Mouse (Mus musculus): ENCODE data around the gene Tln1. TPM values are rescaled to one million over a fixed set of nuclear protein-coding genes. Genes with fewer than 3 reads are reported as not detected.
A peak's percentile ranks its signal among the peaks of the same experiment; 100 is the strongest.
"Not testable (repeated sequence)": the region's sequence is repeated elsewhere in the genome, so short reads cannot be mapped to it uniquely, and the experiment has no call there.

The Tln1 gene
- polyA plus RNA-seq (2016; fragmentation: Nextera tagmentation; extraction: Ambion mirVana), result 54.5 and 55.9 TPM in 2 replicates

DNA sequence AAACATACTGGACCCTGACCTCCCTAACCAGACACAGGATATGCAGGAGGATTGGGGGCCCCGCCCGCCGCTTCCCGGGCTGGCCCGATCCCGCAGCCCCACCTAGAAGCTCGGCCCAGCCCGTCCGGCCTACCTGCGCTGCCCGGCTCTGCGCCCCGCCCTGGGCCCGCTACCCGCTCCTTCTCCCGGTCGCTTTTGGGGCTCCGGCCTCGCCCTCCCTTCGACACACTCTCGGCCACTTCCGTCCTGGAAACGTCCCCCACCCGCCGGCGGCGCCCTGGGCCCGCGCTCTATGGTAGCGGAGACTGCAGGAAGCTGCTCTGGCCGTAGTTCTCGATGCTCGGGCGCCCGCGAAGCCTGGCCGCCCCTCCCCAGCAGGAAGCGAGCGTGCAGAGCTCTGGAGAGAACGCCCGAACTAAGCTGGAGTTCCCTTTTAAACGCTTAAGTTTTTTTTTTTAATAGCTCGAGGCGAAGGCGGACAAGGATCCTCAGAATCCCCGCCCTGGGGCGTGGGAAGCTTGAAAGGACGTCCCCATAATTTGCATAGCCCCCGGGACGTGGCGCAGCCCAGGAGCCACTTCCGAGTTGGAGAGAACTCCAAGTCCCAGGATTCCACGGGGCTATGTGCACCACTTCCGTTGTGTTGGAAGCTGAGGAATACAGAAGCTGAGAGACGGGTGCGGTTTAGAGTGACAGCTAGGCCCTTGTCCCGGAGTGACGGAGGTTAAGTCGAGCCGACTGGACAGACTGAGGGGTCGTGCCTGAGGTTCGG, at the start of gene Tln1, which contains the start of gene Creb3:
Gene Tln1 (minus strand): TSS at position 695 of the 772 bp plus-strand sequence.
Gene Creb3 (plus strand): TSS at position 336 of the 772 bp plus-strand sequence.
- H3K9ac ChIP-seq, result peak within 1 kb of the TSS; percentile 95
- no peaks in the 10 kb centered on the region for H3K27me3 ChIP-seq
- peak; percentile 96 for ATAC-seq (ENCODE audit: low FRiP score)
- under 1% methylated on average over 55 of the region's 62 CpGs for WGBS
- H3K4me1 ChIP-seq, result peaks cover 57% of the 10 kb centered on the region
- H3K27ac ChIP-seq, result peak within 1 kb of the TSS; percentile 98
- H3K9me3 ChIP-seq, result no peaks in the 10 kb centered on the region
- H3K4me2 ChIP-seq, result peak within 1 kb of the TSS; percentile 86
- H3K36me3 ChIP-seq (replicated peaks), result peaks cover 34% of the 10 kb centered on the region
- H3K4me3 ChIP-seq (replicated peaks), result peak within 1 kb of the TSS; percentile 86

DNA sequence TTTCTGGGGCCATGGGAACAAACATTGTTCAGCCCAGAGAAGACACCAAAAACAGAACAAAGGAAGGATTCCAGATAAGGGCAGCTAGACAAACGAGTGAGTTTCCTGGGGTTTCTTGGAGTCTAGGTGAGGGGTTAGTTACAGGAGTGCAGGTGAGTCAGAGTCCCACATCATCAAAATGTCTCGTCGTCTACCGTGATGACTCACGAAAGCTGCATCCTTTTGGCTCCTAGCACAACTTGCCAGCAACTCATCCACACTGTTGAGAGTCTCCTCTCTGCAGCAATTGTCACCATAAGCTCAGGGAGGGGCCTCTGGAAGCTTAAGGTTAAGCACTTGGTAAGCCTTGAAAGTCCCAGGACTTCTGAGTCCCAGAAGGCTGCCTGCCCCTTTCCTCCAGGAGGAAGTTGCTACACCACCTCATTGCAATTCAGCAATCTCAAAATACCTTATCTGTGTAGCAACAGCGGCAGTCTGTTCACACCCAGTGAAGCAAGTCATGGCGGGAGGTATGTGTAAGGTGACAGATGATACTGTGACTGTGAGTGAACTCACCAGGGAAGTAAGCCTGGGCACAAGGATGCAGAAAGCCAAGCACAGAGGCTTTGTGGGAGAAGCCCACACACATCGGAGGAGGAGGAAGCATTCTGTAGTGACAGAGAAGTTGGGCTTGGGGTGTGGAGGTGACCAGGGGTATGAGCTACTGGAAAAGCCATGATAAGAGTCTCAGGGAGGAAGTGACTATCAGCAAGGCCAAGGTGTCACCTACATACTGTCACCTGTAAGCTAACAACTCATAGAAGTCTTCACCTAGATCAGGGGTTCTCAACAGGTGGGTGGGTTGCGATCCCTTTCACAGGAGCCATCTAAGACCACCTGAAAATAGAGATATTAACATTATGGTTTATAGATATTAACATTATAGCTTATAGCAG, 42.5 kb upstream of the Tln1 start:
- no peak overlapping the region for H3K4me2 ChIP-seq
- H3K27ac ChIP-seq, result no peak overlapping the region
- no peaks in the 10 kb centered on the region for H3K27me3 ChIP-seq
- no peak for ATAC-seq (ENCODE audit: low FRiP score)
- no peak overlapping the region for H3K9ac ChIP-seq
- H3K36me3 ChIP-seq (replicated peaks), result no peaks in the 10 kb centered on the region
- H3K9me3 ChIP-seq, result no peaks in the 10 kb centered on the region
- WGBS, result 81% methylated on average over 9 of the region's 9 CpGs
- H3K4me1 ChIP-seq, result no peaks in the 10 kb centered on the region
- no peak overlapping the region for H3K4me3 ChIP-seq (replicated peaks)

DNA sequence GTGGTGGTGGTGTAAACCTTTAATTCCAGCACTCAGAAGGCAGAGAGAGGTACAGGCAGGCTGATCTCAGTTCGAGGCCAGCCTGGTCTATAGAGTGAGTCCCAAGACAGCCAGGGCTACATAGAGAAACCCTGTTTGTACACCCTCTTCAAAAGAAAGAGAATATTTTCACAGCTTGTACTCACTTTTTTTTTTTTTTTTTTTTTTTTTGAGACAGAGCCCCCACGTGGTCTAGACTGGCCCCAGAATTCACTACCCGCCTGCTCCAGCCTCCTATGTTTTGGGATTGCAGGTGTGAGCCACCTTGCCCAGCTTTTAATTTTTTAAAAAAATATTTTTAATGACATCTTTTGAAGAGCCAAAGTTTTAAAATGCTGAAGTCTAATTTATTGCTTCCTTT, 41.6 kb upstream of the Tln1 start:
- H3K4me3 ChIP-seq (replicated peaks), result no peak overlapping the region
- no peak overlapping the region for H3K27ac ChIP-seq
- 79% methylated on average over 3 of the region's 3 CpGs for WGBS
- no peak overlapping the region for H3K9ac ChIP-seq
- no peaks in the 10 kb centered on the region for H3K4me1 ChIP-seq
- no peak for ATAC-seq (ENCODE audit: low FRiP score)
- no peaks in the 10 kb centered on the region for H3K27me3 ChIP-seq
- no peaks in the 10 kb centered on the region for H3K9me3 ChIP-seq
- H3K4me2 ChIP-seq, result no peak overlapping the region
- no peaks in the 10 kb centered on the region for H3K36me3 ChIP-seq (replicated peaks)

DNA sequence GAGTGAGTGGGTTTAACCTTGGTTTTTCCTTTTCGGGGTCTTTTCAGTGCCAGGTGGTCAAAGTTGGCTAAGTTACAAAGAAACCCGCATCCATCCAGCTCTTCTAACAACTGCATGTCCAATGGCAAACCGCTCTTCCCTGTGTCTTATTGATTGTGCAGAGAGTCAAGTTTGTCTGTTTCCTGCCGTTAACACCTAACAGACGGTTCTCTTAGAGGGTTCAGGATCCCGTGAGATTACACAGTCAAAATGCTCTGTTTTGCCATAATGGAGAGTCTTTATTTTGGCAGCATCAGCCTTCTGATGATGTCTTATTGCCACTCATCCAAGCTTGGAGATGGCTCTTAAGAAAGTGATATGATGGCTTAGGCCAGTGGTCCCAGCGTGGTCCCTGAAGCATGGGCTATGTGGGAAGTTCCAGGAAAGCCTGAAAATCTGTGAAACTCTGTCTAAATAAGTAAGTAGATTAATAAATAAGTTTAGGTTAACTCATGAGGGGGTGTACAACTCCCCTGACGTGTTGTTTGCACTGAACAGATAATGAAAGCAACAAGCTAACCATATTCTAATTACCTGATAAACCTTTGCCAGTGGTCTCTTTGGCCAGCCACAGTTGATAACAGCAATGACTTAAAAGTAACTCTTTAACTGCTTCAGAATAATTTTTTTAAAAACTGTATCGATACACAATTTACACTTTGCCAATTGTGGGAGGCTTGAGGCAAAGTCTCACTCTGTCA, 37.9 kb upstream of the Tln1 start:
- no peaks in the 10 kb centered on the region for H3K4me1 ChIP-seq
- no peak overlapping the region for H3K4me2 ChIP-seq
- no peaks in the 10 kb centered on the region for H3K9me3 ChIP-seq
- no peak overlapping the region for H3K9ac ChIP-seq
- 80% methylated on average over 9 of the region's 9 CpGs for WGBS
- H3K27ac ChIP-seq, result no peak overlapping the region
- H3K4me3 ChIP-seq (replicated peaks), result no peak overlapping the region
- no peaks in the 10 kb centered on the region for H3K27me3 ChIP-seq
- no peak for ATAC-seq (ENCODE audit: low FRiP score)
- no peaks in the 10 kb centered on the region for H3K36me3 ChIP-seq (replicated peaks)

DNA sequence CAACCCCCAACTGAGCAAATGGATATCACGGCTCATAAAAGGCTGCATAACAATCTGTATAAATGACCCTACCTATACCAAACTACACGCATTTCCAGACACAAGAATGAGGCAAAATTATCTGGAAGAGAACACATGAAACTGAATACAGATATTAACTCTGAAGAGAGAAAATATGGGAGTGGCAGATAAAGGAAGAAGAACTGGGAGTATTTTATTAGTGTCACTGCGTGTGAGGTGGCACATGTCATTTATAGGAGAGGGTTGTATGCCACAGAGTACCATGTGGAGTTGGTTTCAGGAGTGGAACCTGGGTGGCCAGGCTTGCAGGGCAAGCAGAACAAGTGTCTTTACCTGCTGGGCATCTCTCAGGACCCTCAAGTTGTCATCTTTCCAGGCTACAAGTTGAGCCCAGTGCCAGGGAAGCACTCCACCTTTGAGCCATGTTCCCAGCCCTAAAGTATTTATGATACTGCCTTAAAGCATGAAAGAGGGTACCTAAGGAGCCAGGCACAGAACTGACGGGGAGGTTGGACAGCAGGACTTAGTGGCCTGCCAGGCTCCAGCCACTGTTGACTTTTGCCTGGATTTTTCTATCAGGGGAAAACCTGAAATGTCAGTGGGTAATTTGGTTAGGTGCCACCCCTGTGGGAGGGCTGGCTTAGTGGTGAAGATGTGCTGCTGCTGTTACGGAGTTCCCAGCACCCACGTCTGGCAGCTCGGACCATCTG, 36.3 kb upstream of the Tln1 start:
- WGBS, result 88% methylated on average over 7 of the region's 7 CpGs
- H3K36me3 ChIP-seq (replicated peaks), result no peaks in the 10 kb centered on the region
- H3K9ac ChIP-seq, result no peak overlapping the region
- H3K4me3 ChIP-seq (replicated peaks), result no peak overlapping the region
- H3K4me1 ChIP-seq, result no peaks in the 10 kb centered on the region
- ATAC-seq (ENCODE audit: low FRiP score), result no peak
- no peak overlapping the region for H3K4me2 ChIP-seq
- H3K9me3 ChIP-seq, result no peaks in the 10 kb centered on the region
- H3K27me3 ChIP-seq, result no peaks in the 10 kb centered on the region
- no peak overlapping the region for H3K27ac ChIP-seq

DNA sequence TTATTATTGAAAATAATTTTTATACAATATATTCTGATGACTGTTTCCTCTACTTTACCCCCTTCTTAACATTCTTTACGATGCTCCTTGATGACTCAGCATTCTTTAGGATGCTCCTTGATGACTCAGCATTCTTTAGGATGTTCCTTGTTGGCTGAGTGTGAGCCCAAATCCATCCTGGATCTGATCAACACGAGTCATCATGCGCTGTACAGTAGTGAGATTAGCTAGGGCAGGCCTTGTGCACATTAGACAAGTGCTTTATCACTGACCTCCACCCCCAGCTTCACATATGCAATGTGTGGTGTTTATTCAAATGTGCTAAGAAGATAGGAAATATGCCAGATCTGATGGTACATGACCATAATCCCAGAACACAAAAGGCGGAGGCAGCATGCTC, 35.7 kb upstream of the Tln1 start:
- Histone ChIP-seq H3K4me3 (replicated peaks) (no peak overlapping the region), H3K36me3 (replicated peaks) (no peaks in the 10 kb centered on the region), H3K9ac (no peak overlapping the region), H3K4me1 (no peaks in the 10 kb centered on the region), H3K27ac (no peak overlapping the region), H3K27me3 (no peaks in the 10 kb centered on the region), H3K9me3 (no peaks in the 10 kb centered on the region), H3K4me2 (no peak overlapping the region)
- ATAC-seq (ENCODE audit: low FRiP score), result no peak
- WGBS, result 86% methylated on average over 4 of the region's 4 CpGs

DNA sequence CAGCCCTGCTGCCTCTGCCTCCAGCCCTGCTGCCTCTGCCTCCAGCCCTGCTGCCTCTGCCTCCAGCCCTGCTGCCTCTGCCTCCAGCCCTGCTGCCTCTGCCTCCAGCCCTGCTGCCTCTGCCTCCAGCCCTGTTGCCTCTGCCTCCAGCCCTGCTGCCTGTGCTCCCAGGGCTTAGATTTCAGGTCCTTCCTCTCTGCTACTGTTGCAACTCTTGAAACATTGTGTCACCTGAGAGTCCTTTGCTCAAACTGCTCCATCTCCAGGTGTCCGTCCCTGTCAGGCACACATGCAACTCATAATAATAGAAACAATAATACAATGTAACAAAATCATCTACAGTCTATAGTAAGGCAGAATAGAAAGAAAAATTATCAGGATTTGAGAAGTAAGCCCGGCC, 34.1 kb upstream of the Tln1 start:
- not testable (repeated sequence) for H3K4me1 ChIP-seq; ATAC-seq (ENCODE audit: low FRiP score); H3K4me3 ChIP-seq (replicated peaks); H3K27me3 ChIP-seq; H3K27ac ChIP-seq; H3K4me2 ChIP-seq; H3K9me3 ChIP-seq; H3K36me3 ChIP-seq (replicated peaks); H3K9ac ChIP-seq
- 80% methylated on average over 2 of the region's 2 CpGs for WGBS

DNA sequence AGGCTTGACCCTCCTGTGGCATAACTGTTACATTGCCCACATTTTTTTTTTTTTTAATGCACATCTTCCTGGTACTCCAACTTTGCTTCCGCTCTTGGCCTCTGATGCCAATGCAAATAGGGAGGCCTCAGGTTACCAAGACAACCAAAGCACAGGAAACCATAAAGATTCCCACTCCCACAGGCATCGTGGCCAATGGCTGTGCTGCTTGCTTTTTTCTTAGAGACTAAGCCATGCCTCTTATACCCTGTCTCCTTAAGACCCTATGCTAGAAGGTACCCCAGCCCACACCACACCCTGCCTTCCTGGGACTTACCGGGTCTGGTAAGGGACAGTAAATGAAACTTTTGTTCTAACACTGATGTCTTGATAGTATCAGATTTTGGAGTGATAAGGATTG, 31.0 kb upstream of the Tln1 start:
- no peak overlapping the region for H3K27ac ChIP-seq

DNA sequence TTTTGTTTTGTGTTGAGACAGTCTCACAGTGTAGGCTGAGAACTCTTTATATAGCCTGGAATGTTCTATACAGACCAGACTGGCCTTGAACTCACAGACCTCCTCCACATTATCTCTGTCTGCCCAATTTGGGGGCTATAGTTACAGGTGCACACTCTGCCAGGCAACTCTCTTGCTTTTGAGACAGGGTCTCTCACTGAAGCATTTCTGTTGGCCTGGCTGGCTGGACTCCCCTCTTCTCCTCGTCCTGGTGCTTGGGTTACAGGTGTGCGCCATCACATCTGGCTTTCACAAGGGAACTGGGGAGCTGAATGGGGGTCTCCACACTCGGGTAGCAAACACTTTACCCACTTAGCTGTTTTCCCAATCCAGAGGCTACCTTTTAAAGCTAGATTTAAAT, 29.5 kb upstream of the Tln1 start:
- no peak for ATAC-seq (ENCODE audit: low FRiP score)
- Histone ChIP-seq H3K9me3 (no peaks in the 10 kb centered on the region), H3K36me3 (replicated peaks) (no peaks in the 10 kb centered on the region), H3K27ac (no peak overlapping the region), H3K4me3 (replicated peaks) (no peak overlapping the region), H3K9ac (no peak overlapping the region), H3K4me1 (0 out of 2 replicates have a peak, but pooled peaks cover 2% of the 10 kb centered on the region), H3K4me2 (no peak overlapping the region), H3K27me3 (no peaks in the 10 kb centered on the region)
- WGBS, result 72% methylated on average over 3 of the region's 3 CpGs

More for the DNA sequence above, 31.0 kb upstream of the Tln1 start:
- Histone ChIP-seq H3K9ac (no peak overlapping the region), H3K4me3 (replicated peaks) (no peak overlapping the region), H3K27me3 (no peaks in the 10 kb centered on the region), H3K4me2 (no peak overlapping the region), H3K9me3 (no peaks in the 10 kb centered on the region), H3K36me3 (replicated peaks) (no peaks in the 10 kb centered on the region), H3K4me1 (no peaks in the 10 kb centered on the region)
- WGBS, result 76% methylated on average over 3 of the region's 3 CpGs
- no peak for ATAC-seq (ENCODE audit: low FRiP score)

DNA sequence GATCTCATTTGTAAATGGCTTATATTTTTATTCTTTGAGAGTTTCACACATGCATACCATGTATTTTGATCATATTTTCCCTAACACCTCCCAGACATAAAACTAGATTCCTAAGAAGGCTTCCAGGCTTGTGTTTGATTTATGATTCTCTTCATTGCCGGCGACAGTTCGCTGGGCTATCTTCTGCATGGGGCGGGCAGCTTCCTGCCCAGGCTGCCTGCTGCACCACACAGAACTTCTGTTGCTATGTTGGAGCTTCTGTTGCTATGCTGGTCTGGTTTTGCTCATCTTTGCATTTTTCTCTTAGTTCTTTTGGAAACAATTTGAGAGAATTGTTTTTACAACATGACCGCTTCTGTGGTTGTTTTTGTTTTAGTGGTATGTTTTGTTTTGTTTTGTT, 29.1 kb upstream of the Tln1 start:
- Histone ChIP-seq H3K9ac (no peak overlapping the region), H3K4me1 (0 out of 2 replicates have a peak, but pooled peaks cover 2% of the 10 kb centered on the region), H3K4me3 (replicated peaks) (no peak overlapping the region), H3K27ac (no peak overlapping the region), H3K27me3 (no peaks in the 10 kb centered on the region), H3K36me3 (replicated peaks) (no peaks in the 10 kb centered on the region), H3K9me3 (no peaks in the 10 kb centered on the region), H3K4me2 (no peak overlapping the region)
- WGBS, result 94% methylated on average over 5 of the region's 5 CpGs
- no peak for ATAC-seq (ENCODE audit: low FRiP score)

DNA sequence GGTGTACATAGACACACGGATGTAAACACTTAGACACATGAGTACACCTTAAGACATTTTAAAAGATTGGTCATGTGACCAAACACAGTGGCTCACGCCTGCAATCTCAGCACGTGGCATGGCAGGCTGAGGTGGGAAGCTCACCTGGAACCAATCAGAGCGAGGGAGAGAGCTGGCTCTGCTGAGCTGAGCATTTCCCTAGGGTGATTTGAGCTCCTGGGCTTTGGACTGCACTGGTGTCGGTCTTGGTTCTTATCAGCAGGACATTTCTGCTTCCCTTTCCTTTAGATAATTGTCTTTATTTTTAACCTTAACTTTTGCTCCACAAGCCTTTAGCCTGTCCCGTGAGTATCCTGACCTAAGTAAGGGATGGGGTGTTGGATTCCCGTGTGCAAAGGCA, 25.2 kb upstream of the Tln1 start:
- Histone ChIP-seq H3K4me2 (no peak overlapping the region), H3K9ac (no peak overlapping the region), H3K27me3 (no peaks in the 10 kb centered on the region), H3K4me3 (replicated peaks) (no peak overlapping the region), H3K4me1 (0 out of 2 replicates have a peak, but pooled peaks cover 5% of the 10 kb centered on the region), H3K9me3 (no peaks in the 10 kb centered on the region), H3K36me3 (replicated peaks) (peaks cover 23% of the 10 kb centered on the region), H3K27ac (no peak overlapping the region)
- ATAC-seq (ENCODE audit: low FRiP score), result no peak
- WGBS, result 70% methylated on average over 7 of the region's 7 CpGs

All from forebrain, embryonic 12.5 days (tissue).